Mouse (Mus musculus) erythroid progenitor cell, adult 5-6 weeks (primary cell): ENCODE data around the gene Gm21095. TPM values are rescaled to one million over a fixed set of nuclear protein-coding genes. Genes with fewer than 3 reads are reported as not detected.
"Not testable (repeated sequence)": the region's sequence is repeated elsewhere in the genome, so short reads cannot be mapped to it uniquely, and the experiment has no call there.

ENCODE experiments used
- ATAC-seq: replicated peaks from 2 replicates; pipeline ENCODE4 v1.8.0; 2016; ENCODE audit warnings: moderate number of reproducible peaks, mild to moderate bottlenecking, moderate TSS enrichment, inconsistent platforms; ENCODE audit not compliant: poor library complexity, low FRiP score, severe bottlenecking
- total RNA-seq, 2 experiments: library from RNA; stranded (forward) in 1 of 2; stranded (reverse) in 1 of 2; fragments of 150-400 nt in 1 of 2; fragments of 186-747, 209-891 nt in 1 of 2; gene quantifications; 2 replicates each; pipeline versions ENCODE4 v1.2.3 to v1.2.4; 2015 to 2017; ENCODE audit warnings: low replicate concordance in 2 of 2

Gene Gm21095
- not detected in 2 replicates for total RNA-seq (2015; ENCODE audit: low replicate concordance)
- not detected in 2 replicates for total RNA-seq (2017; ENCODE audit: low replicate concordance)

GRCm38 (mm10) chrY:84096979-84097378 lies at the start of gene Gm21095:
Gm21095 (plus strand) TSS chrY:84097279.
- not testable (repeated sequence) for ATAC-seq
